Mouse (Mus musculus) kidney, adult 11 months (tissue): ENCODE measurements at regions not wholly inside any gene's neighbourhood (a gene's known extent, or its start where the extent isn't known, plus 50 kb on each side); places are given as distances from the start of the nearest gene placed in this dataset.

Source experiments
- DNase-seq: peaks from one replicate; pipeline ENCODE4 v3.0.0; 2022

- no peak for DNase-seq
Measured at GRCm38 (mm10) chr13:92911660-92912284, 67.2 kb downstream of the Mtx3 start.

- DNase-seq: no peak
Measured at GRCm38 (mm10) chr13:92912661-92913060, 68.1 kb downstream of the Mtx3 start.

- no peak for DNase-seq
Measured at GRCm38 (mm10) chr13:92914631-92915030, 70.1 kb downstream of the Mtx3 start.

- DNase-seq: no peak
Measured at GRCm38 (mm10) chr13:92915221-92915839, 70.8 kb downstream of the Mtx3 start.

GRCm38 (mm10) chr13:92915948-92916710 is 71.6 kb downstream of the Mtx3 start:
- DNase-seq: no peak

GRCm38 (mm10) chr13:92919882-92920281 is 75.3 kb downstream of the Mtx3 start:
- no peak for DNase-seq

GRCm38 (mm10) chr13:92921936-92922335 is 77.4 kb downstream of the Mtx3 start:
- no peak for DNase-seq

- no peak for DNase-seq
Measured at GRCm38 (mm10) chr13:92923496-92923895, 78.9 kb downstream of the Mtx3 start.

- no peak for DNase-seq
Measured at GRCm38 (mm10) chr13:92924021-92924420, 79.5 kb downstream of the Mtx3 start.

GRCm38 (mm10) chr13:92925196-92925595 is 80.6 kb downstream of the Mtx3 start:
- no peak for DNase-seq

GRCm38 (mm10) chr13:92928551-92928950 is 84.0 kb downstream of the Mtx3 start:
- DNase-seq: no peak

GRCm38 (mm10) chr13:92931696-92932095 is 87.1 kb downstream of the Mtx3 start:
- no peak for DNase-seq

- DNase-seq: no peak
Measured at GRCm38 (mm10) chr13:92939032-92939431, 94.5 kb downstream of the Mtx3 start.

- no peak for DNase-seq
Measured at GRCm38 (mm10) chr13:92940610-92941009, 96.0 kb downstream of the Mtx3 start.

GRCm38 (mm10) chr13:92948560-92948959 is 104.0 kb downstream of the Mtx3 start:
- DNase-seq: no peak

- DNase-seq: no peak
Measured at GRCm38 (mm10) chr13:92960031-92960430, 115.5 kb downstream of the Mtx3 start.

- DNase-seq: no peak
Measured at GRCm38 (mm10) chr13:92962625-92963024, 118.1 kb downstream of the Mtx3 start.

GRCm38 (mm10) chr13:92963351-92963895 is 118.9 kb downstream of the Mtx3 start:
- no peak for DNase-seq

GRCm38 (mm10) chr13:92964213-92964743 is 119.7 kb downstream of the Mtx3 start:
- DNase-seq: no peak

GRCm38 (mm10) chr13:92967025-92967610 is 122.6 kb downstream of the Mtx3 start:
- DNase-seq: no peak

GRCm38 (mm10) chr13:92969579-92969978 is 125.0 kb downstream of the Mtx3 start:
- no peak for DNase-seq

GRCm38 (mm10) chr13:92972891-92973290 is 128.3 kb downstream of the Mtx3 start:
- DNase-seq: no peak

- DNase-seq: no peak
Measured at GRCm38 (mm10) chr13:92973791-92974190, 129.2 kb downstream of the Mtx3 start.
